Mouse (Mus musculus): ENCODE measurements around the gene Gm37240. TPM values are rescaled to one million over a fixed set of nuclear protein-coding genes. Genes with fewer than 3 reads are reported as not detected.

The Gm37240 gene
- polyA plus RNA-seq, 1 experiment from 2014 or later: 18.1 TPM

DNA sequence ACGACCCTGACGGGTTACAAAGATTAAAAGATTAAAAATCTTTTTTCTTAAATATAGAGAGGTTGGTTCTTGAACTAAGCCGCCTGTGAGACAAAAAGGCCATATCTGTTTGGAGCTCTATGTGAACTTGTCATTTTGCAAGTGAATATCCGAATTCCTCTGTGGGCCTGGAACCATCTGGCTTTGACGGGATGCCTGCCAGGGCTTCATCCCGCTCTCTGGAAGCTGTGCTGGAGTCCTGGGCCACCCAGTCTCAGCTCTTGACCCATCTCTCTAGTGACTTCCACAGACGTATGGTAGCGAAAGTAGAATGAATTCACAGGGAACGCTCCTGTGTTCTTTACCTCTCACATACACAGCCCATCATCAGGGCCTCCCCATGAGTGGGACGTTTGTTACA, 1193.4 kb downstream of the Gm37240 start:
- H3K27ac ChIP-seq (replicated peaks): 0 out of 2 replicates have a peak overlapping the region, but pooled peaks have one; percentile 18
- peaks cover 2% of the 10 kb centered on the region; the same call in 1 of the 2 replicates for H3K4me1 ChIP-seq (replicated peaks; ENCODE audit: control insufficient read depth, insufficient read depth)
- ATAC-seq (ENCODE audit: low FRiP score, low TSS enrichment) (no peak), DNase-seq (ENCODE audit: low spot score) (no peak)
- no peaks in the 10 kb centered on the region for H3K9me3 ChIP-seq (ENCODE audit: control insufficient read depth, low read length)
- H3K36me3 ChIP-seq (ENCODE audit: control insufficient read depth, insufficient read depth, low read length): no peaks in the 10 kb centered on the region
- no peak overlapping the region for H3K4me3 ChIP-seq (ENCODE audit: low read depth, low read length)
- H3K9ac ChIP-seq (ENCODE audit: low read length): no peak overlapping the region
- no peak overlapping the region for H3K4me2 ChIP-seq (replicated peaks; ENCODE audit: low read depth)
- H3K27me3 ChIP-seq (ENCODE audit: control insufficient read depth, insufficient read depth, low read length): no peaks in the 10 kb centered on the region
- 62% methylated on average over 10 of the region's 10 CpGs for WGBS
- no peak for TF ChIP-seq CTCF (IDR thresholded peaks at IDR 0.05; ENCODE audit: low read depth)
- no peak for TF ChIP-seq EP300 (optimal IDR thresholded peaks at IDR 0.05)

DNA sequence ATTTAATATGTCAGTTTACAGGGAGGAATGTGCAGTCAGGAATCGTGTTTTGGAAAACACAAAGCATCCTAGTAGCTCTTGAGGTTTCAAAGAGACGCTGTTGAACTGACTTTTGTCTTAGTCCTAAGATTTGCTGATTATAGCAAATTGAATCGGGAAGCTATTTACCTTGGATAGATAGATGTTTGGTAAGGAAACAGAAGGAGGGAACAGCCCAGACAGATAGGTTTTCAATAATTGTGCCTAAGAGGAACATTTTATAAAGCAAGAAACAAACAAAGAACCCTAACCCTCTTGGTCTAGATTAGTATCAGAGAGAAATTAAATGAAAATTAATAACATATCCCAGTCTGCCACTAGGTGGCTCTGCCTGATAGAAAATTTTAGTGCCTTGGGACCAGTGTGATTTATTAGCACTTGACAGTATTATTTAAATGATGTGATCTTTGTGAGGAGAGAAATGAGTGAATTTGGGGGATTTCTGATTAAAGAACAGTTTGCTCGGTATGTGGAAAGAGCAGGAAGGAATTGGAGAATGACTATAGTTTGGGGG, 1194.6 kb downstream of the Gm37240 start:
- ATAC-seq (ENCODE audit: low FRiP score, low TSS enrichment) (no peak), DNase-seq (ENCODE audit: low spot score) (no peak)
- H3K9me3 ChIP-seq (ENCODE audit: control insufficient read depth, low read length): no peaks in the 10 kb centered on the region
- no peak overlapping the region for H3K9ac ChIP-seq (ENCODE audit: low read length)
- H3K27ac ChIP-seq (replicated peaks): no peak overlapping the region
- H3K4me1 ChIP-seq (replicated peaks; ENCODE audit: control insufficient read depth, insufficient read depth): peaks cover 2% of the 10 kb centered on the region; the same call in 1 of the 2 replicates
- H3K27me3 ChIP-seq (ENCODE audit: control insufficient read depth, insufficient read depth, low read length): no peaks in the 10 kb centered on the region
- WGBS: 48% methylated on average over 4 of the region's 4 CpGs
- H3K4me2 ChIP-seq (replicated peaks; ENCODE audit: low read depth): no peak overlapping the region
- TF ChIP-seq CTCF (IDR thresholded peaks at IDR 0.05; ENCODE audit: low read depth) (peak; percentile 88), EP300 (optimal IDR thresholded peaks at IDR 0.05) (no peak)
- no peaks in the 10 kb centered on the region for H3K36me3 ChIP-seq (ENCODE audit: control insufficient read depth, insufficient read depth, low read length)
- no peak overlapping the region for H3K4me3 ChIP-seq (ENCODE audit: low read depth, low read length)

DNA sequence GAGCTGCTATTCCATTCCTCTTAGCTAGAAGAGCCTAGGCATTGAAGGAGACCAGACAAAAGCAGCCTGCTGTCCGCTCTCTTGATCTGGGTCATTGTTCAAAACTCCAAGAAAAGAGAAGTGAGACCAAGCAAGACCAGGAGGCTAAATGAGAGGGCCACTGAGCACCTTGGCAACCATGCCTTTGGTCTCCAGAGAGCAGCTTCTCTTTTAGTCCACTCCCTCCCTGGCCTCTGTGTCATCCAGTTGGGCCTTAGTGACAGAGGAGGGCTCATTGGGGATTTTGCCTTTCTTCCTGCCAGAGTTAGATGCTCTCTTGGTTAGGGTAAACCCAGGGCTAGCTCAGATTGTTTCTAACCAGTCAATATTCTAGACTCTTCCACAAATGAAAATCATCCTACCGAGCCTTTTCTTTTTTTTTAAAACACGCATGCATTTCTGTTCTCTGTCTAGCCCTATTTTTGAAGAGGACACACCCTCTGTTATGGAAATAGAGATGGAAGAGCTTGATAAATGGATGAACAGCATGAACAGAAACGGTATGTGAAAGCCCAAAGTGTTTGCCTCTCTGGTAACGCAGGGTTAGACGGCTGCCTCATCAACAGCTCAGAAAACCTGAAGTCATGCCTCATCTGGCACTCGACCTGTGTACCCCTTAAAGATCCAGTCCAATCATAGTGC, 1197.1 kb downstream of the Gm37240 start:
- Histone ChIP-seq H3K27me3 (ENCODE audit: control insufficient read depth, insufficient read depth, low read length) (no peaks in the 10 kb centered on the region), H3K4me2 (replicated peaks; ENCODE audit: low read depth) (no peak overlapping the region), H3K4me1 (replicated peaks; ENCODE audit: control insufficient read depth, insufficient read depth) (no peaks in the 10 kb centered on the region), H3K4me3 (ENCODE audit: low read depth, low read length) (no peak overlapping the region), H3K9me3 (ENCODE audit: control insufficient read depth, low read length) (no peaks in the 10 kb centered on the region), H3K27ac (replicated peaks) (no peak overlapping the region), H3K9ac (ENCODE audit: low read length) (no peak overlapping the region), H3K36me3 (ENCODE audit: control insufficient read depth, insufficient read depth, low read length) (no peaks in the 10 kb centered on the region)
- TF ChIP-seq EP300 (optimal IDR thresholded peaks at IDR 0.05) (no peak), CTCF (IDR thresholded peaks at IDR 0.05; ENCODE audit: low read depth) (no peak)
- DNase-seq (ENCODE audit: low spot score) (no peak), ATAC-seq (ENCODE audit: low FRiP score, low TSS enrichment) (no peak)
- 66% methylated on average over 7 of the region's 7 CpGs for WGBS

DNA sequence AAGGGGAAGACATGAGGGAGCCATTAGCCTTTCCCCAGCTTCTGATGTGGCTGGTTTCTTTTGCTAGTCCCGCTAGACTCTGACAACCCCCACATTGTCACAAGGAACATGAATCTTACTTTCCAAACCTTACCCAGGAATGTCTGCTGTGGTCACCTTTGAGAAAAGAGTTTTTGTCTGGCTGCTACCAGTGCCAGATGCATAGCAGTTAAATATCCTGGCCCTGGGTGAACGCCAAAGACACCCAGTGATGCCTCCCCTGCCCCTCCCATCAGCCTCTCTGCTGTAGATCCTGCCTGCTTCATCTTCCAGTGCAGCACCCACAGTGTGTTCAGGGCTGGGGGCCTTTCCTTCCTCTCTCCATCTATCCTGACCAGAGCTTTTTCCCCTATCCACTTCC, 1197.7 kb downstream of the Gm37240 start:
- TF ChIP-seq EP300 (optimal IDR thresholded peaks at IDR 0.05): no peak
- TF ChIP-seq CTCF (IDR thresholded peaks at IDR 0.05; ENCODE audit: low read depth): no peak
- DNase-seq (ENCODE audit: low spot score) (no peak), ATAC-seq (ENCODE audit: low FRiP score, low TSS enrichment) (no peak)
- H3K27ac ChIP-seq (replicated peaks): no peak overlapping the region
- no peak overlapping the region for H3K9ac ChIP-seq (ENCODE audit: low read length)
- no peaks in the 10 kb centered on the region for H3K9me3 ChIP-seq (ENCODE audit: control insufficient read depth, low read length)
- no peaks in the 10 kb centered on the region for H3K4me1 ChIP-seq (replicated peaks; ENCODE audit: control insufficient read depth, insufficient read depth)
- no peaks in the 10 kb centered on the region for H3K27me3 ChIP-seq (ENCODE audit: control insufficient read depth, insufficient read depth, low read length)
- no peaks in the 10 kb centered on the region for H3K36me3 ChIP-seq (ENCODE audit: control insufficient read depth, insufficient read depth, low read length)
- H3K4me2 ChIP-seq (replicated peaks; ENCODE audit: low read depth): no peak overlapping the region
- no peak overlapping the region for H3K4me3 ChIP-seq (ENCODE audit: low read depth, low read length)
- 73% methylated on average over 2 of the region's 2 CpGs for WGBS

DNA sequence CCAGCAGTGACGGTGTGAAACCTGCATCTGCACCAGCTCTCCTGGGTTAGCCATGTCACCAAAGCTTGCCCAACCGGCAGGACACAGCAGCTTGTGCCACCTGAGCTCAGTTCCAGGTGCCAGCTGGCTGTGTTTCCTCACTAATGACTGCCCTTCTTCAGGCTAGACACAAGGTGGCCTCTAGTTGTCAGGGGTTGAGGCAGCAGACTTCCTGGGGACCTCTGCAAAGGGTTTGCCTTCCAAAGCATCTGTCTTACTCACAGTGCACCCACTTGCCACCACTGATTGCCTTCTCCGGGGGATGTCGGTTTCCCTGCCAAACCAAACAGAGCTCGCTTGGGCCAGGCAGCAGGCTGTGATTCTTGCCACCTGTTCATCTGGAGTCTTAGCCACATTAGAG, 1199.1 kb downstream of the Gm37240 start:
- Histone ChIP-seq H3K9me3 (ENCODE audit: control insufficient read depth, low read length) (no peaks in the 10 kb centered on the region), H3K9ac (ENCODE audit: low read length) (no peak overlapping the region), H3K27ac (replicated peaks) (no peak overlapping the region), H3K4me2 (replicated peaks; ENCODE audit: low read depth) (no peak overlapping the region), H3K36me3 (ENCODE audit: control insufficient read depth, insufficient read depth, low read length) (no peaks in the 10 kb centered on the region), H3K27me3 (ENCODE audit: control insufficient read depth, insufficient read depth, low read length) (no peaks in the 10 kb centered on the region), H3K4me1 (replicated peaks; ENCODE audit: control insufficient read depth, insufficient read depth) (no peaks in the 10 kb centered on the region), H3K4me3 (ENCODE audit: low read depth, low read length) (no peak overlapping the region)
- DNase-seq (ENCODE audit: low spot score) (no peak), ATAC-seq (ENCODE audit: low FRiP score, low TSS enrichment) (no peak)
- WGBS: 60% methylated on average over 5 of the region's 5 CpGs
- TF ChIP-seq CTCF (IDR thresholded peaks at IDR 0.05; ENCODE audit: low read depth) (no peak), EP300 (optimal IDR thresholded peaks at IDR 0.05) (no peak)

DNA sequence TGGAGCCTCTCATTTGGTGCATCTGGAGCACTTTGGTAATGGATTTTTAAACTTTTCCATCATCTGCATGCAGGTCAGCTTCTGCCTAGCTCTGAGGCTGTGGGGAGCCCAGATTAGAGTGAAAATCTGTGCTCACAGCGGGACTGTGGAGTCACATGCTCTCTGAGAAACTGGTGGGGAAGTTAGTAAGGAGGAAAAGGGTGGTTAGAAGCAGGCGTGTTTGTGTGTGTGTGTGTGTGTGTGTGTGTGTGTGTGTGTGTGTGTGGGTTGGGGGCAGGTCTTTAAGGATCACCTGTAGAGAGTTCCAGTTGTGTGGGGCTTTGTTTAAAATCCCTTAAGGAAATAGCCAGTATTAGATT, 1199.9 kb downstream of the Gm37240 start:
- Histone ChIP-seq H3K27me3 (ENCODE audit: control insufficient read depth, insufficient read depth, low read length) (no peaks in the 10 kb centered on the region), H3K36me3 (ENCODE audit: control insufficient read depth, insufficient read depth, low read length) (no peaks in the 10 kb centered on the region), H3K27ac (replicated peaks) (no peak overlapping the region), H3K4me1 (replicated peaks; ENCODE audit: control insufficient read depth, insufficient read depth) (no peaks in the 10 kb centered on the region), H3K9me3 (ENCODE audit: control insufficient read depth, low read length) (no peaks in the 10 kb centered on the region), H3K4me3 (ENCODE audit: low read depth, low read length) (no peak overlapping the region), H3K4me2 (replicated peaks; ENCODE audit: low read depth) (no peak overlapping the region), H3K9ac (ENCODE audit: low read length) (no peak overlapping the region)
- 81% methylated on average over 2 of the region's 2 CpGs for WGBS
- ATAC-seq (ENCODE audit: low FRiP score, low TSS enrichment): no peak
- no peak for DNase-seq (ENCODE audit: low spot score)
- no peak for TF ChIP-seq EP300 (optimal IDR thresholded peaks at IDR 0.05)
